ENCODE assay signal across 17 mouse cellular contexts in genomic region chr19:53711261-53711890, GRCm38 (mm10). TPM values are rescaled to one million over a fixed set of nuclear protein-coding genes. Genes with fewer than 3 reads are reported as not detected.
A peak's percentile ranks its signal among the peaks of the same experiment; 100 is the strongest.
DNase-seq lines count a peak whose midpoint lies in the region; ATAC-seq lines count a peak whose summit lies in the region.
"Had no signal": no experiment of that assay in that cellular context is flagged by ENCODE, and none has a peak within 500 bp of the region (broad histone marks: within the 10 kb centered on the region; RNA-seq: fewer than 3 reads in every experiment).

No protein-coding gene starts in this region.

- peak overlapping the region; percentile 34 for H3K4me2 ChIP-seq in heart, embryonic 14.5 days (ENCODE audit: low read length)
- H3K4me2 ChIP-seq: stomach, embryonic 15.5 days had no signal

- peak; percentile 35 for DNase-seq in heart, adult 8-10 months (ENCODE audit: low spot score)
- no peak for DNase-seq in heart, postnatal 25 days (ENCODE audit: low spot score)
- peak; percentile 34 for DNase-seq in 3134 (ENCODE audit: extremely low read depth, insufficient read length, low spot score)
- DNase-seq in Muller cell, postnatal 12 days (ENCODE audit: inconsistent ontology term): peak; percentile 63
- no peak for DNase-seq in retina, embryonic 14.5 days (ENCODE audit: low spot score)
- DNase-seq in cerebellum, postnatal 14 days: no peak
- no peak for DNase-seq in thymus, postnatal 4 days
- DNase-seq: adrenal gland, postnatal 10 days; liver, postnatal 0 days; right cerebral cortex, postnatal 25 days; thymus, postnatal 25 days had no signal

- WGBS in heart, embryonic 14.5 days: 14% methylated on average over 8 of the region's 8 CpGs

- H3K27ac ChIP-seq in heart, embryonic 14.5 days (replicated peaks in 1 of 2; ENCODE audit: control insufficient read depth in 1 of 2, insufficient read depth in 1 of 2, low read depth in 2 of 2, low read length in 2 of 2): peak overlapping the region; percentile 86 to 93
- H3K27ac ChIP-seq: stomach, embryonic 15.5 days had no signal

- intact Hi-C loops in heart, postnatal 25 days (cut with DNase I): no loop called here

- H3K4me1 ChIP-seq in heart, embryonic 14.5 days (ENCODE audit: control insufficient read depth in 2 of 2, insufficient read depth in 2 of 2, low read length in 2 of 2): peaks cover 40 to 73% of the 10 kb centered on the region in 2 experiments
- H3K4me1 ChIP-seq: stomach, embryonic 15.5 days had no signal

- H3K27me3 ChIP-seq in heart, embryonic 14.5 days (ENCODE audit: control insufficient read depth, insufficient read depth, low read length): no peaks in the 10 kb centered on the region
- H3K27me3 ChIP-seq: stomach, embryonic 15.5 days had no signal

- H3K9me3 ChIP-seq in heart, embryonic 14.5 days (ENCODE audit: control insufficient read depth, low read length): peaks cover 8% of the 10 kb centered on the region; the same call in 1 of the 2 replicates
- H3K9me3 ChIP-seq: stomach, embryonic 15.5 days had no signal

- no peak; the same call in 1 of the 2 replicates for ATAC-seq in heart, embryonic 14.5 days (ENCODE audit: insufficient number of reproducible peaks, insufficient read depth, low FRiP score, low read depth)
- ATAC-seq: CD4-positive, CD25-positive, alpha-beta regulatory T cell, adult 4 months; inflammation-experienced regulatory T-cells, adult 6 months had no signal

- no peak overlapping the region for H3K4me3 ChIP-seq in heart, embryonic 14.5 days (ENCODE audit: control insufficient read depth in 1 of 2, insufficient read depth in 1 of 2, low read depth in 1 of 2, low read length in 2 of 2)
- H3K4me3 ChIP-seq: stomach, embryonic 15.5 days had no signal

- peak overlapping the region; percentile 62 for H3K9ac ChIP-seq in heart, embryonic 14.5 days (ENCODE audit: low read length)
- H3K9ac ChIP-seq: liver, postnatal 0 days; stomach, embryonic 15.5 days had no signal

- H3K36me3 ChIP-seq in heart, embryonic 14.5 days (ENCODE audit: control insufficient read depth, insufficient read depth, low read length): no peaks in the 10 kb centered on the region; the same call in 1 of the 2 replicates
- H3K36me3 ChIP-seq: stomach, embryonic 15.5 days had no signal

RNA-seq across cellular contexts. Expression of gene Rbm20, which starts 34.3 kb away (rescaled TPM):
- 100 to 1,000 TPM; 232 to 257 (median 245) TPM for total RNA-seq in heart, adult 8-10 months (2022)
- total RNA-seq in heart, postnatal 25 days (2021): 100 to 1,000 TPM; 203 to 227 TPM
- polyA plus RNA-seq in heart, embryonic 14.5 days (2014; fragmentation: Nextera tagmentation; extraction: Ambion mirVana): 52.0 and 55.2 TPM in 2 replicates
- total RNA-seq: monocyte, adult 5-6 weeks; neutrophil, adult 5-6 weeks had no signal

Comparison
In these comparisons a context has a peak if more than half of its experiments do, and no peak if none do; other contexts are left out.
1. DNase-seq: peak in heart, adult 8-10 months (single experiment), 3134 (single experiment) and Muller cell, postnatal 12 days (single experiment); none in heart, postnatal 25 days (single experiment), retina, embryonic 14.5 days (single experiment), cerebellum, postnatal 14 days (0 of 2) and thymus, postnatal 4 days (single experiment).